Mouse (Mus musculus): ENCODE data around the gene Epha2.

- TF ChIP-seq CTCF (IDR thresholded peaks at IDR 0.05; ENCODE audit: borderline replicate concordance, insufficient read depth, low read length) (peak; percentile 26; the same call in 1 of the 2 replicates), POLR2A (IDR thresholded peaks at IDR 0.05; ENCODE audit: low read depth, low read length) (no peak)
Measured at GRCm38 (mm10) chr4:141362937-141363548, 62.0 kb downstream of the Epha2 start.

Data from embryonic fibroblast, embryonic 13.5 days (primary cell).